Mouse (Mus musculus) lung, embryonic 15.5 days (tissue): ENCODE data around the gene Grik4. TPM values are rescaled to one million over a fixed set of nuclear protein-coding genes. Genes with fewer than 3 reads are reported as not detected.

ENCODE experiments used
- ATAC-seq: fragments of 200-750 bp; cut with Nextera tagmentation; 2 replicates; pipeline ENCODE4 v1.8.0; 2017; ENCODE audit warnings: moderate number of reproducible peaks, borderline replicate concordance; ENCODE audit not compliant: low FRiP score, low TSS enrichment; ENCODE audit errors: extremely low read depth
- H3K27ac ChIP-seq: fragments of 300-500 bp; sonication (generic); 2 replicates; pipeline ENCODE4 v1.5.1; 2015; ENCODE audit warnings: moderate library complexity, mild to moderate bottlenecking, inconsistent platforms
- H3K27me3 ChIP-seq: fragments of 300-500 bp; sonication (generic); 2 replicates; pipeline ENCODE4 v1.6.1; 2015; ENCODE audit warnings: inconsistent platforms
- H3K36me3 ChIP-seq: fragments of 300-500 bp; sonication (generic); 2 replicates; pipeline ENCODE4 v1.6.1; 2015; ENCODE audit warnings: inconsistent platforms
- H3K4me1 ChIP-seq: fragments of 300-500 bp; sonication (generic); 2 replicates; pipeline ENCODE4 v1.6.1; 2015; ENCODE audit warnings: inconsistent platforms
- H3K4me2 ChIP-seq: fragments of 300-500 bp; sonication (generic); 2 replicates; pipeline ENCODE4 v1.6.1; 2015; ENCODE audit warnings: inconsistent platforms, mild to moderate bottlenecking, moderate library complexity
- H3K4me3 ChIP-seq: fragments of 300-500 bp; sonication (generic); 2 replicates; pipeline ENCODE4 v1.5.1; 2015; ENCODE audit warnings: mild to moderate bottlenecking, inconsistent platforms
- H3K9ac ChIP-seq: fragments of 300-500 bp; sonication (generic); 2 replicates; pipeline ENCODE4 v1.6.1; 2015; ENCODE audit warnings: inconsistent platforms
- H3K9me3 ChIP-seq: fragments of 300-500 bp; sonication (generic); 2 replicates; pipeline ENCODE4 v1.6.1; 2016; ENCODE audit warnings: inconsistent platforms
- WGBS: fragments of 180-500 bp; shearing (Covaris S2); methylation state at CpG from one replicate; pipeline ENCODE4 v1.1.7; 2015; 5-methylcytosine and 5-hydroxymethylcytosine counted together
- polyA plus RNA-seq: library from polyadenylated mRNA; unstranded; fragments of >200 nt; fragmentation: Nextera tagmentation; extraction: Ambion mirVana; gene quantifications from 2 replicates; pipeline ENCODE4 v1.2.1, GENCODE M21; 2015

The Grik4 gene
- polyA plus RNA-seq, 1 experiment from 2014 or later, result 3.1 TPM

GRCm38 (mm10) chr9:42531951-42532350, 412.3 kb downstream of the Grik4 start:
- Histone ChIP-seq H3K4me1 (peaks cover 20% of the 10 kb centered on the region; the same call in 1 of the 2 replicates), H3K9ac (no peak overlapping the region), H3K27me3 (no peaks in the 10 kb centered on the region), H3K4me3 (no peak overlapping the region), H3K4me2 (no peak overlapping the region), H3K36me3 (no peaks in the 10 kb centered on the region), H3K27ac (no peak overlapping the region), H3K9me3 (no peaks in the 10 kb centered on the region)
- 26% methylated on average over 3 of the region's 3 CpGs for WGBS
- no peak for ATAC-seq

- Histone ChIP-seq H3K27ac (no peak overlapping the region), H3K9me3 (no peaks in the 10 kb centered on the region), H3K4me3 (no peak overlapping the region), H3K36me3 (no peaks in the 10 kb centered on the region), H3K27me3 (no peaks in the 10 kb centered on the region), H3K4me2 (no peak overlapping the region), H3K9ac (no peak overlapping the region), H3K4me1 (peaks cover 20% of the 10 kb centered on the region; the same call in 1 of the 2 replicates)
- ATAC-seq, result no peak
- WGBS, result 43% methylated on average over 7 of the region's 7 CpGs
Observed at GRCm38 (mm10) chr9:42530221-42531152, 413.8 kb downstream of the Grik4 start.

DNA sequence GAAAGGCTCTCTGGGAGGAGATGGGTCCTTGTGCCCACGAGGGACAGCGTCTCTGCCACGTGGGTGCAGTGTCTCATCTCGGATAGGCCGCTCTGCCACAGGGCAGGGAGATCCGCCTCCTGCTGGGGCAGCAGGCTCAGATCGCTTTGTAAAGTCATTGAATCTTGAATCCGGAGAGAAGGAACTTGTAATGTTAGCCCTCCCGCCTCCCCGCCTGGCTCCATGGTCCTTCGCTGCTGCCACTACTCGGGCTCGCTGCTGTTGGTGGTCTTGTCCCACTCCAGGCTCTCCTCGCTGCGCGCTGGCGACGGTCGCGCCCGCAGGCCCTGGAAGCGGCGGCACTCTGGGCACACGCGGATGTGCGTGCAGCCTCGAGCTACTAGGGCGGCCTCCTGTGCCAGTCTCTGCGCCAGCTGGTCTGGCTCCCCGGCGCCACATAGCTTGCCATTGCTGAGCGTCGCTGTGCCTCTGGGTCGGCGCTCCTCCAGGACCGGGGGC, 423.7 kb downstream of the Grik4 start:
- Histone ChIP-seq H3K27me3 (peaks cover 6% of the 10 kb centered on the region; the same call in 1 of the 2 replicates), H3K4me2 (peak overlapping the region; percentile 63), H3K4me3 (peak overlapping the region; percentile 21), H3K9me3 (no peaks in the 10 kb centered on the region), H3K36me3 (no peaks in the 10 kb centered on the region), H3K4me1 (peaks cover 12% of the 10 kb centered on the region), H3K27ac (no peak overlapping the region; the same call in 1 of the 2 replicates), H3K9ac (peak overlapping the region; percentile 10; the same call in 1 of the 2 replicates)
- WGBS, result 6% methylated on average over 36 of the region's 36 CpGs
- peak; percentile 69; the same call in 1 of the 2 replicates for ATAC-seq

DNA sequence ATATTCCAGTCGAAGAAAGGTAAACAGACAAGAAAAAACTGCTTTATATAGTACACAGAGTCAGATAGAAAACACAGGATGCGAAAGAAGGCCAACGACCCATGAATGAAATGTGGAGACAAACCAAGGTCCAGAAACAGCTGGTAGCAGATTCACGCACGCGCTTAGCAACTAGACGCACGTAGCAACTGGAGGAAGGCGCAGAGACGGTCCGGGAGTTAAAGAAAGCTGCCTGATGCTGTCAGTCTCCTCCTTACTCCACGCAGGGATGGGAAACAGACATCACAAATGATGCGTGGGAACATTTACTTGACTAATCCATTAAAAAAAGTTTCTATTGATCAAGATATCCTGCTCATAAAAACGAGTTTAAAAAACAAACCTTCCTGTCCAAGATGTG, 426.1 kb downstream of the Grik4 start:
- no peak overlapping the region for H3K9ac ChIP-seq
- no peak overlapping the region for H3K27ac ChIP-seq
- no peaks in the 10 kb centered on the region for H3K9me3 ChIP-seq
- H3K4me2 ChIP-seq, result no peak overlapping the region
- H3K36me3 ChIP-seq, result no peaks in the 10 kb centered on the region
- ATAC-seq, result no peak
- H3K27me3 ChIP-seq, result peaks cover 6% of the 10 kb centered on the region; the same call in 1 of the 2 replicates
- WGBS, result 50% methylated on average over 14 of the region's 14 CpGs
- no peak overlapping the region for H3K4me3 ChIP-seq
- H3K4me1 ChIP-seq, result peaks cover 14% of the 10 kb centered on the region

- no peak overlapping the region for H3K9ac ChIP-seq
- no peaks in the 10 kb centered on the region for H3K36me3 ChIP-seq
- peak overlapping the region; percentile 72; the same call in 1 of the 2 replicates for H3K27ac ChIP-seq
- H3K27me3 ChIP-seq, result no peaks in the 10 kb centered on the region
- ATAC-seq, result peak; percentile 57; the same call in 1 of the 2 replicates
- H3K9me3 ChIP-seq, result no peaks in the 10 kb centered on the region
- no peak overlapping the region for H3K4me2 ChIP-seq
- H3K4me3 ChIP-seq, result no peak overlapping the region
- H3K4me1 ChIP-seq, result 0 out of 2 replicates have a peak, but pooled peaks cover 15% of the 10 kb centered on the region
- 52% methylated on average over 5 of the region's 5 CpGs for WGBS
Observed at GRCm38 (mm10) chr9:42513159-42513558, 431.1 kb downstream of the Grik4 start.

DNA sequence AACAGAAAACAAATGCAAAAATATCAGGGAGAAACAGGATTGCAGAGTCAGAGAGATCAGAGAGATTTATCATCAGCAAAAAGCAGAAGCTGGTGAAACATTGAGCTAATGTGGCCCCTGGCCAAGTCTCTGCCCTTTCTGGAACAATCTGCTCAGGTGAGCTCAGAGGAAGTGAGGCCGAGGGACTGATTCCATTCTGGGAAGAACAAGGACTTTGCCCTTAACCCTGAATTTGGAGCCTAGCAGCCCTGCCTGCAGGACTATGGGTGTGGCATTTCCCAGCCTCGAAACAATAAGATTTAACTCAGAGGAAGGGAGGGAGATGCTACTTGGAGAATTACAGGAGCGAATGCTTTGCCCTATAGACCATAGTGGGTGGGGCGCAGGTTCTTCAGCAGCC, 432.0 kb downstream of the Grik4 start:
- 61% methylated on average over 4 of the region's 4 CpGs for WGBS

DNA sequence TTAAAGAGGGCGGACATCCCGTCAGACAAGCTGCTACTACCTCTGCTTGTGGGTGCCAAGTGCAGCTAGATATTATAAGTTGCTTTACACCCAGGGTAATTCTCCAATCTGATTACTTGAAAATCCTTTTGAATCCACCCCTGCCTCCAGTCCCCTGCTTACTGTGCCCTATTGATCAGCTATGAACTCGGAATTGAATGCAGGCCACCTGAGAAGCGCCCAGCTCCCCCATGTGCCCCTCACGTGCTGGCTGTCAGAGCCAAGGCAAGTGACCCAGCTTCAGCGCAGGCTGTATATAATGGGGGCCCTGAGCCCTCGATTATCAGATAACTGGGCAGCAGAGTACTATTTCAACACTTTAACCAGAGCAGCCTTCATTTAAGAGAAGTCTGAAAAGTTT, 436.1 kb downstream of the Grik4 start:
- ATAC-seq, result no peak
- WGBS, result 57% methylated on average over 7 of the region's 7 CpGs
- Histone ChIP-seq H3K27me3 (no peaks in the 10 kb centered on the region), H3K9me3 (no peaks in the 10 kb centered on the region), H3K4me1 (0 out of 2 replicates have a peak, but pooled peaks cover 10% of the 10 kb centered on the region), H3K4me3 (no peak overlapping the region), H3K27ac (no peak overlapping the region), H3K4me2 (no peak overlapping the region), H3K36me3 (no peaks in the 10 kb centered on the region), H3K9ac (no peak overlapping the region)

More for the DNA sequence above, 432.0 kb downstream of the Grik4 start:
- Histone ChIP-seq H3K4me3 (no peak overlapping the region), H3K27ac (peak overlapping the region; percentile 22), H3K27me3 (no peaks in the 10 kb centered on the region), H3K9me3 (no peaks in the 10 kb centered on the region), H3K36me3 (no peaks in the 10 kb centered on the region), H3K4me1 (0 out of 2 replicates have a peak, but pooled peaks cover 14% of the 10 kb centered on the region), H3K9ac (no peak overlapping the region), H3K4me2 (no peak overlapping the region)
- no peak for ATAC-seq

- H3K9ac ChIP-seq, result no peak within 1 kb of the TSS
- H3K27ac ChIP-seq, result no peak within 1 kb of the TSS
- no peak within 1 kb of the TSS for H3K4me3 ChIP-seq
- no peak for ATAC-seq
- 0 out of 2 replicates have a peak, but pooled peaks cover 9% of the 10 kb centered on the region for H3K4me1 ChIP-seq
- no peaks in the 10 kb centered on the region for H3K27me3 ChIP-seq
- H3K36me3 ChIP-seq, result no peaks in the 10 kb centered on the region
- H3K4me2 ChIP-seq, result no peak within 1 kb of the TSS
- no peaks in the 10 kb centered on the region for H3K9me3 ChIP-seq
- 56% methylated on average over 6 of the region's 6 CpGs for WGBS
Observed at GRCm38 (mm10) chr9:42507709-42508108, 436.6 kb downstream of the Grik4 start, which contains the start of gene Tbcel. Tbcel (minus strand) TSS chr9:42507809.

GRCm38 (mm10) chr9:42507022-42507421, 437.3 kb downstream of the Grik4 start:
- Histone ChIP-seq H3K4me1 (0 out of 2 replicates have a peak, but pooled peaks cover 4% of the 10 kb centered on the region), H3K36me3 (no peaks in the 10 kb centered on the region), H3K9me3 (no peaks in the 10 kb centered on the region), H3K9ac (no peak overlapping the region), H3K27me3 (no peaks in the 10 kb centered on the region), H3K4me2 (no peak overlapping the region), H3K27ac (no peak overlapping the region), H3K4me3 (no peak overlapping the region)
- ATAC-seq, result no peak
- WGBS, result 12% methylated on average over 1 of the region's 1 CpGs

GRCm38 (mm10) chr9:42504971-42505510, 439.3 kb downstream of the Grik4 start:
- no peak overlapping the region for H3K27ac ChIP-seq
- H3K4me1 ChIP-seq, result 0 out of 2 replicates have a peak, but pooled peaks cover 4% of the 10 kb centered on the region
- no peaks in the 10 kb centered on the region for H3K36me3 ChIP-seq
- no peak for ATAC-seq
- H3K9ac ChIP-seq, result no peak overlapping the region
- H3K4me3 ChIP-seq, result no peak overlapping the region
- no peak overlapping the region for H3K4me2 ChIP-seq
- no peaks in the 10 kb centered on the region for H3K27me3 ChIP-seq
- no peaks in the 10 kb centered on the region for H3K9me3 ChIP-seq
- 76% methylated on average over 3 of the region's 3 CpGs for WGBS

GRCm38 (mm10) chr9:42504559-42504958, 439.7 kb downstream of the Grik4 start:
- Histone ChIP-seq H3K36me3 (no peaks in the 10 kb centered on the region), H3K4me2 (no peak overlapping the region), H3K9me3 (no peaks in the 10 kb centered on the region), H3K9ac (no peak overlapping the region), H3K27me3 (no peaks in the 10 kb centered on the region), H3K4me1 (0 out of 2 replicates have a peak, but pooled peaks cover 4% of the 10 kb centered on the region), H3K4me3 (no peak overlapping the region), H3K27ac (no peak overlapping the region)
- no peak for ATAC-seq
- WGBS, result 33% methylated on average over 11 of the region's 11 CpGs
